Mouse (Mus musculus): ENCODE measurements around the gene Cep126. TPM values are rescaled to one million over a fixed set of nuclear protein-coding genes. Genes with fewer than 3 reads are reported as not detected.

Cep126 gene
- polyA plus RNA-seq, 1 experiment from 2014 or later, result 3.0 TPM

GRCm38 (mm10) chr9:8035091-8035490 lies 99.0 kb downstream of the Cep126 start:
- Histone ChIP-seq H3K4me3 (ENCODE audit: low read depth, low read length) (no peak overlapping the region), H3K27ac (ENCODE audit: low read depth, low read length) (no peak overlapping the region), H3K9ac (ENCODE audit: low read depth, low read length) (no peak overlapping the region), H3K9me3 (replicated peaks; ENCODE audit: control insufficient read depth, low read length) (no peaks in the 10 kb centered on the region), H3K4me1 (ENCODE audit: control insufficient read depth, insufficient read depth, low read length) (no peaks in the 10 kb centered on the region), H3K27me3 (ENCODE audit: control insufficient read depth, insufficient read depth, low read length) (no peaks in the 10 kb centered on the region), H3K4me2 (no peak overlapping the region), H3K36me3 (ENCODE audit: control insufficient read depth, insufficient read depth, low read length) (no peaks in the 10 kb centered on the region)
- 42% methylated on average over 4 of the region's 4 CpGs for WGBS (ENCODE audit: insufficient replicate concordance)
- no peak for ATAC-seq (replicated peaks; ENCODE audit: insufficient number of reproducible peaks, low FRiP score, low TSS enrichment)

DNA sequence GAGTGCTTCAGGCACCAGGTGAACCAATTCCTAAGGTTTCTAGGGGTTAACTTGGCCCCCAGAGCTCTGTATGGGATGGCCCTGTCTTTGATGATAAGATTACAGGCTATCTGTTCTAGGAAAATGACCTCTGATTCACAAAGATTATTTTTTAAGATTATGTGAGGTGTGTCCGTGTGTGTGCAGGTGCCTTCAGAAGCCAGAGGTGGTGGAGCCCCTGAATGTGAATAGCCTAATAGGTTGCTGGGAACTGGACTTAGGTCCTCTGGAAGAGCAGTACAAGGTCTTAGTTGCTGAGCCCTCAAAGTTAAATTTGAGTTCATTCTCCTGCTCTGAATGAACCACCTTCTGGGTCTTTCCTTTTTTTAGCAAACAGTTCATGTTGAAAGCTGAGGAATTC lies 100.0 kb downstream of the Cep126 start:
- Histone ChIP-seq H3K4me2 (no peak overlapping the region), H3K27ac (ENCODE audit: low read depth, low read length) (no peak overlapping the region), H3K27me3 (ENCODE audit: control insufficient read depth, insufficient read depth, low read length) (no peaks in the 10 kb centered on the region), H3K4me3 (ENCODE audit: low read depth, low read length) (no peak overlapping the region), H3K4me1 (ENCODE audit: control insufficient read depth, insufficient read depth, low read length) (no peaks in the 10 kb centered on the region), H3K9me3 (replicated peaks; ENCODE audit: control insufficient read depth, low read length) (no peaks in the 10 kb centered on the region), H3K36me3 (ENCODE audit: control insufficient read depth, insufficient read depth, low read length) (no peaks in the 10 kb centered on the region), H3K9ac (ENCODE audit: low read depth, low read length) (no peak overlapping the region)
- ATAC-seq (replicated peaks; ENCODE audit: insufficient number of reproducible peaks, low FRiP score, low TSS enrichment), result no peak
- WGBS (ENCODE audit: insufficient replicate concordance), result 50% methylated on average over 1 of the region's 1 CpGs

- H3K27me3 ChIP-seq (ENCODE audit: control insufficient read depth, insufficient read depth, low read length), result no peaks in the 10 kb centered on the region
- H3K4me1 ChIP-seq (ENCODE audit: control insufficient read depth, insufficient read depth, low read length), result no peaks in the 10 kb centered on the region
- H3K9me3 ChIP-seq (replicated peaks; ENCODE audit: control insufficient read depth, low read length), result no peaks in the 10 kb centered on the region
- H3K36me3 ChIP-seq (ENCODE audit: control insufficient read depth, insufficient read depth, low read length), result no peaks in the 10 kb centered on the region
- no peak overlapping the region for H3K4me3 ChIP-seq (ENCODE audit: low read depth, low read length)
- no peak for ATAC-seq (replicated peaks; ENCODE audit: insufficient number of reproducible peaks, low FRiP score, low TSS enrichment)
- WGBS (ENCODE audit: insufficient replicate concordance), result 75% methylated on average over 5 of the region's 5 CpGs
- H3K27ac ChIP-seq (ENCODE audit: low read depth, low read length), result no peak overlapping the region
- no peak overlapping the region for H3K4me2 ChIP-seq
- no peak overlapping the region for H3K9ac ChIP-seq (ENCODE audit: low read depth, low read length)
These were observed 101.2 kb downstream of the Cep126 start for GRCm38 (mm10) chr9:8032847-8033246.

Other genes starting within 250 kb of the Cep126 start
- gene Yap1, start 129.7 kb downstream of the Cep126 start, polyA plus RNA-seq (2014; fragmentation: Nextera tagmentation; extraction: Ambion mirVana), result 25.3 and 27.1 TPM in 2 replicates
- gene Cfap300, start 91.5 kb downstream of the Cep126 start, polyA plus RNA-seq (2014; fragmentation: Nextera tagmentation; extraction: Ambion mirVana), result 9.1 and 9.4 TPM in 2 replicates